Mouse (Mus musculus) cerebellum, adult 2 months (tissue): ENCODE results near the gene Tmem178b.

Source experiments
- CTCF ChIP-seq: fragments of 200-500 bp; IDR thresholded peaks from 2 replicates; pipeline ENCODE4 v1.5.1; 2011; ENCODE audit warnings: low read depth, mild to moderate bottlenecking, control low read depth, low read length, moderate library complexity, borderline replicate concordance; ENCODE audit not compliant: insufficient read depth
- POLR2A ChIP-seq: fragments of 200-500 bp; IDR thresholded peaks from 2 replicates; pipeline ENCODE4 v1.6.1; 2011; ENCODE audit warnings: low read length, control low read depth, borderline replicate concordance; ENCODE audit not compliant: insufficient read depth

- TF ChIP-seq POLR2A (no peak), CTCF (no peak)
Observed at GRCm38 (mm10) chr6:40137831-40138520, 264.9 kb downstream of the Tmem178b start.
